Mouse (Mus musculus) forebrain, embryonic 16.5 days (tissue): ENCODE results near the gene Scand1. TPM values are rescaled to one million over a fixed set of nuclear protein-coding genes. Genes with fewer than 3 reads are reported as not detected.

Experiments
- ATAC-seq: fragments of 200-750 bp; cut with Nextera tagmentation; 2 replicates; pipeline ENCODE4 v1.8.0; 2017; ENCODE audit warnings: mild to moderate bottlenecking, moderate library complexity
- H3K27ac ChIP-seq: fragments of 300-500 bp; sonication (generic); 2 replicates; pipeline ENCODE4 v1.5.1; 2014; ENCODE audit warnings: low read length, control low read depth
- H3K27me3 ChIP-seq: fragments of 300-500 bp; sonication (generic); replicated peaks from 2 replicates; pipeline ENCODE4 v1.6.1; 2014; ENCODE audit warnings: low read length; ENCODE audit not compliant: control insufficient read depth, insufficient read depth
- H3K36me3 ChIP-seq: fragments of 300-500 bp; sonication (generic); 2 replicates; pipeline ENCODE4 v1.6.1; 2014; ENCODE audit not compliant: control insufficient read depth, insufficient read depth
- H3K4me1 ChIP-seq: fragments of 300-500 bp; sonication (generic); replicated peaks from 2 replicates; pipeline ENCODE4 v1.6.1; 2014; ENCODE audit warnings: low read length; ENCODE audit not compliant: control insufficient read depth, insufficient read depth
- H3K4me2 ChIP-seq: fragments of 300-500 bp; sonication (generic); 2 replicates; pipeline ENCODE4 v1.6.1; 2014; ENCODE audit warnings: mild to moderate bottlenecking, low read length, control low read depth
- H3K4me3 ChIP-seq: fragments of 300-500 bp; sonication (generic); replicated peaks from 2 replicates; pipeline ENCODE4 v1.5.1; 2014; ENCODE audit warnings: mild to moderate bottlenecking, low read length, control low read depth
- H3K9ac ChIP-seq: fragments of 300-500 bp; sonication (generic); replicated peaks from 2 replicates; pipeline ENCODE4 v1.6.1; 2014; ENCODE audit warnings: low read depth, low read length, control low read depth
- H3K9me3 ChIP-seq: fragments of 300-500 bp; sonication (generic); 2 replicates; pipeline ENCODE4 v1.6.1; 2016; ENCODE audit warnings: low read length; ENCODE audit not compliant: control insufficient read depth
- WGBS: fragments of 180-500 bp; shearing (Covaris S2); extraction: QIAGEN DNeasy Blood & Tissue Kit; methylation state at CpG from one replicate; pipeline ENCODE4 v1.1.7; 2014; 5-methylcytosine and 5-hydroxymethylcytosine counted together
- microRNA-seq: library from miRNA; unstranded; fragments of <30 nt; microRNA quantifications from one replicate; pipeline ENCODE4, GENCODE M21; 2017
- polyA plus RNA-seq: library from polyadenylated mRNA; unstranded; fragments of >200 nt; fragmentation: Nextera tagmentation; extraction: Ambion mirVana; gene quantifications from 2 replicates; pipeline ENCODE4 v1.2.1, GENCODE M21; 2015

Scand1 gene
- polyA plus RNA-seq, 1 experiment from 2014 or later = 60.6 TPM

- Histone ChIP-seq H3K4me2 (no peak overlapping the region), H3K4me1 (no peaks in the 10 kb centered on the region), H3K4me3 (no peak overlapping the region), H3K9me3 (no peaks in the 10 kb centered on the region), H3K27me3 (no peaks in the 10 kb centered on the region), H3K36me3 (peaks cover 3% of the 10 kb centered on the region; the same call in 1 of the 2 replicates), H3K9ac (no peak overlapping the region), H3K27ac (no peak overlapping the region)
- WGBS = 93% methylated on average over 9 of the region's 9 CpGs
- ATAC-seq = no peak
These were observed 44.9 kb downstream of the Scand1 start for GRCm38 (mm10) chr2:156267636-156268035.

DNA sequence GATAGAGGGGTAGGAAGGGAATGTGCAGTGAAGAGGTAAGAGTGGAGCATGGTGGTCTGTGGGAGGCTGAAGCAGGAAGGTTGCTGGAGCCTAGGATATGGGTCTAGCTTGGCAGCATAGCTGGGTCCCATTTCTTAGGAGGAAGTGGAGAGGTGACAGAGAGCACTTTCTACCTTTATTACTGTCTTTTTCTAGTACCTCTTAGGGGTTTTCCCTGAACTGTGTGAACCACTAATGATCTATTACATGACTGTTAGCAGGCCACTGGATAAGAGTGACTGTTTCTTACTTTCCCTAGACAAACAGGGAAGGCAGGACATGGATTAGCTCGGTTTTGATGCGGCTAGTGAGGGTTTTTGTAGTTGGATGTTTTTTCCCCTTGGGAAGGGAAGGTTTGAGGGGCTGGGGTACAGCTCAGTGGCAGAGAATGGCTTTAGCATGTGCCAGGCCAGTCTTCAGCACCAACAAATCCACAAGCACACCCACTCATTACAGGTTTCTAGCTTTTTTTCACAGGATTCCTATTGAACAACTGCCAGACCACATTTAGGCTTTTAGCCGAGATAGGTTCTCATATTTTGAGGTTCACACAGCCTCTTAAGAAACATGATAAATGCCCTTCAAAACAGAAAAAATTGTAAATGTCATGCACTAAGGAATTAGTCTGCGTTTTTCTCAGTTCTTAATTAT, 49.2 kb downstream of the Scand1 start:
- no peak for ATAC-seq
- no peak overlapping the region for H3K27ac ChIP-seq
- H3K4me3 ChIP-seq = no peak overlapping the region
- no peaks in the 10 kb centered on the region for H3K27me3 ChIP-seq
- no peak overlapping the region for H3K4me2 ChIP-seq
- no peaks in the 10 kb centered on the region for H3K9me3 ChIP-seq
- no peak overlapping the region for H3K9ac ChIP-seq
- H3K36me3 ChIP-seq = peaks cover 7% of the 10 kb centered on the region; the same call in 1 of the 2 replicates
- H3K4me1 ChIP-seq = no peaks in the 10 kb centered on the region
- 83% methylated on average over 4 of the region's 4 CpGs for WGBS

Small RNAs within 50 kb of the gene (microRNA-seq; reads per million reads assigned to microRNA genes)
- gene Gm22759 = not detected

Other genes starting within 250 kb of the Scand1 start
- gene Spag4, start 247.5 kb downstream of the Scand1 start, polyA plus RNA-seq = 5.2 and 7.5 TPM in 2 replicates
- 28.9 and 30.4 TPM in 2 replicates for gene Cpne1, start 200.7 kb downstream of the Scand1 start, polyA plus RNA-seq
- gene Rbm12, start 200.7 kb downstream of the Scand1 start, polyA plus RNA-seq = 37.6 and 38.8 TPM in 2 replicates
- 20.7 and 28.6 TPM in 2 replicates for gene Gm28036, start 185.6 kb downstream of the Scand1 start, polyA plus RNA-seq
- 295 and 326 TPM in 2 replicates for gene Romo1, start 168.7 kb downstream of the Scand1 start, polyA plus RNA-seq
- gene Nfs1, start 168.5 kb downstream of the Scand1 start, polyA plus RNA-seq = 39.7 and 45.2 TPM in 2 replicates
- gene Rbm39, start 132.5 kb downstream of the Scand1 start, polyA plus RNA-seq = 494 and 529 TPM in 2 replicates
- gene Phf20, start 116.2 kb downstream of the Scand1 start, polyA plus RNA-seq = 148 and 181 TPM in 2 replicates
- 5.0 and 6.9 TPM in 2 replicates for gene Cnbd2, start 405 bp downstream of the Scand1 start, polyA plus RNA-seq
- gene Epb41l1, start 108.2 kb upstream of the Scand1 start, polyA plus RNA-seq = 10.7 and 15.5 TPM in 2 replicates
- 44.4 and 45.9 TPM in 2 replicates for gene Aar2, start 234.9 kb upstream of the Scand1 start, polyA plus RNA-seq